Mouse (Mus musculus) megakaryocyte, embryonic 14.5 days (primary cell): ENCODE measurements at regions not wholly inside any gene's neighbourhood (a gene's known extent, or its start where the extent isn't known, plus 50 kb on each side); places are given as distances from the start of the nearest gene placed in this dataset.

Source experiments
- FLI1 ChIP-seq: IDR thresholded peaks from 2 replicates; pipeline ENCODE4 v1.6.1; 2012; ENCODE audit warnings: low read length, inconsistent platforms, mixed read lengths
- GATA1 ChIP-seq: IDR thresholded peaks from 3 replicates; pipeline ENCODE4 v1.6.1; 2012; ENCODE audit warnings: mixed read lengths, low read length, inconsistent platforms, borderline replicate concordance

- TF ChIP-seq GATA1 (no peak), FLI1 (no peak)
Measured at GRCm38 (mm10) chr4:31561823-31562222, 402.1 kb upstream of the Map3k7 start.
